Mouse (Mus musculus) MEL (cell line): Measurements from ENCODE around the gene Ndufb10. TPM values are rescaled to one million over a fixed set of nuclear protein-coding genes. Genes with fewer than 3 reads are reported as not detected.

Experiments
- DNase-seq: peaks from one replicate; pipeline ENCODE4 v3.0.0; 2011; ENCODE audit warnings: low read depth, low spot score
- H3K27ac ChIP-seq: 2 replicates; pipeline ENCODE4 v1.5.1; 2012; ENCODE audit warnings: low read depth, mild to moderate bottlenecking, control low read depth, low read length, moderate library complexity; ENCODE audit not compliant: control insufficient read depth
- H3K27me3 ChIP-seq, 2 experiments: fragments of 150-350 bp in 1 of 2; sonication (generic) in 1 of 2; 2 replicates each; pipeline ENCODE4 v1.6.1; 2012; ENCODE audit warnings: low read length in 2 of 2, mild to moderate bottlenecking in 2 of 2, improper control_type of control experiment in 1 of 2, moderate library complexity in 1 of 2; ENCODE audit not compliant: insufficient read depth in 2 of 2, control insufficient read depth in 1 of 2
- H3K36me3 ChIP-seq, 2 experiments: 2 replicates each; pipeline ENCODE4 v1.6.1; 2012 to 2014; ENCODE audit warnings: low read length in 2 of 2, improper control_type of control experiment in 1 of 2, inconsistent platforms in 1 of 2, mild to moderate bottlenecking in 1 of 2; ENCODE audit not compliant: insufficient read depth in 2 of 2, control insufficient read depth in 1 of 2
- H3K4me1 ChIP-seq, 2 experiments: fragments of 150-350 bp in 1 of 2; sonication (generic) in 1 of 2; 2 replicates each; pipeline ENCODE4 v1.6.1; 2012; ENCODE audit warnings: low read length in 2 of 2, improper control_type of control experiment in 1 of 2, mild to moderate bottlenecking in 1 of 2; ENCODE audit not compliant: insufficient read depth in 2 of 2, control insufficient read depth in 1 of 2
- H3K4me3 ChIP-seq, 2 experiments: fragments of 150-350 bp in 1 of 2; sonication (generic) in 1 of 2; 2 replicates each; pipeline ENCODE4 v1.5.1; 2012; ENCODE audit warnings: low read depth in 2 of 2, low read length in 2 of 2, mild to moderate bottlenecking in 2 of 2, moderate library complexity in 2 of 2, control low read depth in 1 of 2, improper control_type of control experiment in 1 of 2; ENCODE audit not compliant: control insufficient read depth in 1 of 2, insufficient read depth in 1 of 2
- H3K79me2 ChIP-seq: 2 replicates; pipeline ENCODE4 v1.6.1; 2012; ENCODE audit warnings: mild to moderate bottlenecking, low read length, moderate library complexity; ENCODE audit not compliant: control insufficient read depth, poor library complexity, insufficient read depth
- H3K9ac ChIP-seq: 2 replicates; pipeline ENCODE4 v1.6.1; 2012; ENCODE audit warnings: low read depth, mild to moderate bottlenecking, control low read depth, low read length, moderate library complexity; ENCODE audit not compliant: control insufficient read depth, poor library complexity, severe bottlenecking
- H3K9me3 ChIP-seq: fragments of 150-350 bp; sonication (generic); replicated peaks from 2 replicates; pipeline ENCODE4 v1.6.1; 2012; ENCODE audit warnings: mild to moderate bottlenecking, low read length, improper control_type of control experiment, moderate library complexity; ENCODE audit not compliant: insufficient read depth
- CHD2 ChIP-seq: IDR thresholded peaks from 2 replicates; pipeline ENCODE4 v1.6.1; 2011; ENCODE audit warnings: low read length, improper control_type of control experiment
- CTCF ChIP-seq, 3 experiments: IDR thresholded peaks in 2 of 3; conservative IDR thresholded peaks in 1 of 3; 2 replicates each; pipeline ENCODE4 v1.5.1; 2011 to 2012; ENCODE audit warnings: low read length in 3 of 3, low read depth in 2 of 3, mild to moderate bottlenecking in 2 of 3, improper control_type of control experiment in 1 of 3, inconsistent platforms in 1 of 3, mixed read lengths in 1 of 3, moderate library complexity in 1 of 3; ENCODE audit not compliant: control insufficient read depth in 1 of 3, insufficient read depth in 1 of 3, poor library complexity in 1 of 3, severe bottlenecking in 1 of 3
- ETS1 ChIP-seq: IDR thresholded peaks from 2 replicates; pipeline ENCODE4 v1.6.1; 2012; ENCODE audit warnings: low read depth, mild to moderate bottlenecking, inconsistent platforms, low read length, improper control_type of control experiment, moderate library complexity
- GABPA ChIP-seq: IDR thresholded peaks from 2 replicates; pipeline ENCODE4 v1.6.1; 2012; ENCODE audit warnings: low read depth, mild to moderate bottlenecking, inconsistent platforms, low read length, improper control_type of control experiment, moderate library complexity
- GATA1 ChIP-seq: IDR thresholded peaks from 2 replicates; pipeline ENCODE4 v1.6.1; 2011; ENCODE audit warnings: low read depth, low read length, improper control_type of control experiment
- HCFC1 ChIP-seq: IDR thresholded peaks from 2 replicates; pipeline ENCODE4 v1.6.1; 2012; ENCODE audit warnings: low read depth, mild to moderate bottlenecking, inconsistent platforms, low read length, improper control_type of control experiment, moderate library complexity
- KAT2A ChIP-seq: conservative IDR thresholded peaks from 2 replicates; pipeline ENCODE4 v1.6.1; 2012; ENCODE audit warnings: low read depth, low read length, improper control_type of control experiment, inconsistent platforms
- MAFK ChIP-seq: IDR thresholded peaks from 2 replicates; pipeline ENCODE4 v1.6.1; 2011; ENCODE audit warnings: low read depth, mild to moderate bottlenecking, low read length, improper control_type of control experiment, borderline replicate concordance
- MAZ ChIP-seq: IDR thresholded peaks from 2 replicates; pipeline ENCODE4 v1.6.1; 2012; ENCODE audit warnings: low read depth, mild to moderate bottlenecking, inconsistent platforms, low read length, improper control_type of control experiment
- NELFE ChIP-seq: IDR thresholded peaks from 2 replicates; pipeline ENCODE4 v1.6.1; 2011; ENCODE audit warnings: low read depth, low read length, improper control_type of control experiment
- RAD21 ChIP-seq: IDR thresholded peaks from 2 replicates; pipeline ENCODE4 v1.6.1; 2011; ENCODE audit warnings: mild to moderate bottlenecking, low read depth, low read length, improper control_type of control experiment
- TAL1 ChIP-seq: IDR thresholded peaks from 2 replicates; pipeline ENCODE4 v1.6.1; 2012; ENCODE audit warnings: mild to moderate bottlenecking, inconsistent platforms, low read length, moderate library complexity, mixed read lengths
- UBTF ChIP-seq: IDR thresholded peaks from 2 replicates; pipeline ENCODE4 v1.6.1; 2012; ENCODE audit warnings: low read depth, mild to moderate bottlenecking, inconsistent platforms, low read length, improper control_type of control experiment, moderate library complexity, borderline replicate concordance; ENCODE audit not compliant: insufficient read depth
- ZNF384 ChIP-seq: IDR thresholded peaks from 2 replicates; pipeline ENCODE4 v1.6.1; 2012; ENCODE audit warnings: low read depth, mild to moderate bottlenecking, inconsistent platforms, low read length, improper control_type of control experiment
- polyA plus RNA-seq, 2 experiments: library from polyadenylated mRNA; stranded (reverse) in 1 of 2; unstranded in 1 of 2; fragments of >175 nt in 1 of 2; fragments of >200 nt in 1 of 2; gene quantifications; 2 replicates each; pipeline versions ENCODE4 v1.2.1 to v1.2.4; 2012; ENCODE audit warnings: low replicate concordance in 2 of 2, low read depth in 1 of 2; ENCODE audit not compliant: insufficient read length in 2 of 2, insufficient read depth in 1 of 2, missing spikeins in 1 of 2
- total RNA-seq: library from RNA; depleted of rRNA; stranded (reverse); fragments of 300-350 nt; gene quantifications from 2 replicates; pipeline ENCODE4 v1.2.3, GENCODE M21; 2012

Ndufb10 gene
- total and polyA plus RNA-seq, 3 experiments: 230 to 292 TPM; not detected in 1

- Histone ChIP-seq H3K27ac (no peak overlapping the region), H3K4me3 (no peak overlapping the region), H3K79me2 (peaks cover 2% of the 10 kb centered on the region; the same call in 1 of the 2 replicates), H3K36me3 (peaks cover 0 to 10% of the 10 kb centered on the region in 2 experiments; a peak in 1 of 4 replicates), H3K9me3 (no peaks in the 10 kb centered on the region), H3K27me3 (no peaks in the 10 kb centered on the region), H3K9ac (no peak overlapping the region), H3K4me1 (peaks cover 0 to 17% of the 10 kb centered on the region in 2 experiments; a peak in 2 of 4 replicates)
- TF ChIP-seq TAL1: no peak
- no peak for TF ChIP-seq NELFE
- no peak for TF ChIP-seq GABPA
- TF ChIP-seq KAT2A: no peak
- TF ChIP-seq RAD21: no peak
- TF ChIP-seq UBTF: no peak
- no peak for TF ChIP-seq MAZ
- TF ChIP-seq ZNF384: no peak
- DNase-seq: no peak
Measured at GRCm38 (mm10) chr17:24738238-24738637, 14.0 kb upstream of the Ndufb10 start.

GRCm38 (mm10) chr17:24737135-24737810 is 13.0 kb upstream of the Ndufb10 start:
- DNase-seq: peak; percentile 47
- Histone ChIP-seq H3K4me1 (peaks cover 0 to 17% of the 10 kb centered on the region in 2 experiments; a peak in 2 of 4 replicates), H3K9ac (peak overlapping the region; percentile 28; the same call in 1 of the 2 replicates), H3K9me3 (no peaks in the 10 kb centered on the region), H3K4me3 (peak overlapping the region; percentile 90 to 93; a peak in 3 of 4 replicates), H3K27ac (no peak overlapping the region), H3K27me3 (no peaks in the 10 kb centered on the region), H3K79me2 (peaks cover 2% of the 10 kb centered on the region; the same call in 1 of the 2 replicates)
- TF ChIP-seq ZNF384: no peak
- no peak for TF ChIP-seq CHD2
- no peak for TF ChIP-seq GATA1
- no peak for TF ChIP-seq RAD21
- TF ChIP-seq ETS1: no peak
- no peak for TF ChIP-seq MAFK
- TF ChIP-seq CTCF (IDR thresholded peaks at IDR 0.05 in 2 of 3, conservative IDR thresholded peaks at IDR 0.05 in 1 of 3; ENCODE audit: control insufficient read depth in 1 of 3, insufficient read depth in 1 of 3, low read depth in 2 of 3, low read length in 3 of 3, poor library complexity in 1 of 3, severe bottlenecking in 1 of 3): peak in 2 of 3 experiments; percentile 14 to 21; a peak in 2 of 6 replicates
- no peak for TF ChIP-seq HCFC1
- TF ChIP-seq, all 39 proteins: peak for 1
- H3K36me3 ChIP-seq: peaks cover 0 to 10% of the 10 kb centered on the region in 2 experiments; a peak in 1 of 4 replicates
